Mouse (Mus musculus) stomach, embryonic 14.5 days (tissue): ENCODE measurements around the gene Egfem1. TPM values are rescaled to one million over a fixed set of nuclear protein-coding genes. Genes with fewer than 3 reads are reported as not detected.

Experiments
- ATAC-seq: fragments of 200-750 bp; cut with Nextera tagmentation; 2 replicates; pipeline ENCODE4 v1.8.0; 2017; ENCODE audit warnings: low read depth, moderate TSS enrichment; ENCODE audit not compliant: insufficient number of reproducible peaks, insufficient read depth, low FRiP score
- H3K27ac ChIP-seq: fragments of 300-500 bp; sonication (generic); 2 replicates; pipeline ENCODE4 v1.5.1; 2014; ENCODE audit warnings: mild to moderate bottlenecking, low read length, moderate library complexity, mixed read lengths
- H3K27me3 ChIP-seq: fragments of 300-500 bp; sonication (generic); 2 replicates; pipeline ENCODE4 v1.6.1; 2014; ENCODE audit warnings: low read length, control low read depth, mixed read lengths; ENCODE audit not compliant: control insufficient read depth, insufficient read depth
- H3K36me3 ChIP-seq: fragments of 300-500 bp; sonication (generic); 2 replicates; pipeline ENCODE4 v1.6.1; 2014; ENCODE audit warnings: mild to moderate bottlenecking, control low read depth, low read length, moderate library complexity, mixed read lengths; ENCODE audit not compliant: control insufficient read depth, insufficient read depth
- H3K4me1 ChIP-seq: fragments of 300-500 bp; sonication (generic); 2 replicates; pipeline ENCODE4 v1.6.1; 2014; ENCODE audit warnings: low read length, control low read depth, mixed read lengths; ENCODE audit not compliant: control insufficient read depth, insufficient read depth
- H3K4me2 ChIP-seq: fragments of 300-500 bp; sonication (generic); replicated peaks from 2 replicates; pipeline ENCODE4 v1.6.1; 2014; ENCODE audit warnings: low read depth, low read length, control low read depth
- H3K4me3 ChIP-seq: fragments of 300-500 bp; sonication (generic); 2 replicates; pipeline ENCODE4 v1.5.1; 2014; ENCODE audit warnings: low read depth, low read length, control low read depth
- H3K9ac ChIP-seq: fragments of 300-500 bp; sonication (generic); replicated peaks from 2 replicates; pipeline ENCODE4 v1.6.1; 2014; ENCODE audit warnings: low read depth, mild to moderate bottlenecking, control low read depth, low read length, moderate library complexity, mixed read lengths
- H3K9me3 ChIP-seq: fragments of 300-500 bp; sonication (generic); 2 replicates; pipeline ENCODE4 v1.6.1; 2016; ENCODE audit warnings: low read depth, low read length, control low read depth; ENCODE audit not compliant: control insufficient read depth
- WGBS: fragments of 180-500 bp; shearing (Covaris S2); extraction: QIAGEN DNeasy Blood & Tissue Kit; methylation state at CpG from one replicate; pipeline ENCODE4 v1.1.7; 2014; 5-methylcytosine and 5-hydroxymethylcytosine counted together
- polyA plus RNA-seq: library from polyadenylated mRNA; unstranded; fragments of >200 nt; fragmentation: Nextera tagmentation; extraction: Ambion mirVana; gene quantifications from 2 replicates; pipeline ENCODE4 v1.2.1, GENCODE M21; 2014

The Egfem1 gene
- polyA plus RNA-seq, 1 experiment from 2014 or later = 0.41 TPM

DNA sequence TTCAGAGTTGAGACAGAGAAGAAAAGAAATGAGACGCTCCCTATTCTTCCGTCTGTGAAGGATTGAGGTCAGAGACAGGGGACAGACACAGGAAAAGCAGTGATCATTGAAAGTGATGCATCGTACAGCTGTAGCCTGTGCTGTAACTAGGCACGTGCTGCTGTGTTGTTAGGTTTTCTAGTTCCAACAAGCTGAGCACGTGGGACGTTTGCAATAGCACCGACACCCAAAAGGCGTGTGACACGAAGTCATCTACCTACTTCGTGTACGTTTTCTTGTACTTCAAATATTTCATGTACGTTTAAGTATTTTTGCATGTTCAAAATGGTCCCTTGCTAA, 444.1 kb downstream of the Egfem1 start:
- no peaks in the 10 kb centered on the region for H3K9me3 ChIP-seq
- H3K4me2 ChIP-seq = no peak overlapping the region
- H3K27me3 ChIP-seq = no peaks in the 10 kb centered on the region
- H3K27ac ChIP-seq = no peak overlapping the region
- H3K9ac ChIP-seq = no peak overlapping the region
- ATAC-seq = no peak
- no peaks in the 10 kb centered on the region for H3K36me3 ChIP-seq
- H3K4me1 ChIP-seq = no peaks in the 10 kb centered on the region
- WGBS = 87% methylated on average over 12 of the region's 12 CpGs
- H3K4me3 ChIP-seq = no peak overlapping the region

DNA sequence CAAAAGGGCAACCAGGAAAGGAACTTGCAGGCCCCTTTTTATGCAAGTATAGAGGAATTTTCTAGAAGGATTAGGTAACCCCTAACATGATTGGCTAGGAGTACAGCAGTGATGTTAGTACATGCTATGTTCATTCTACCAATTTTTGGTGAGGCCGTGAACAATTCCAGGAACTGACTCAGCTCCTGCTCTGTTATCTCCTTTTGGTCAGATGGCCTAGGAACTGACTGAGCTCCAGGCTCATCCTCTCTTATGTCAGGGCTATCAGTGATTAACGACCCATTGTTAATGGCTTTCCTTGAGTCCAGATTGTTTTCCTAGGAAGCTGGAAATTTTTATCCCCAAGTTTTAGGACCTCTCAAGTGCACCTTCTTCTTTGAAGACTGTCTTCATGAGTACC, 457.4 kb downstream of the Egfem1 start:
- H3K9ac ChIP-seq = no peak overlapping the region
- H3K4me3 ChIP-seq = no peak overlapping the region
- no peaks in the 10 kb centered on the region for H3K27me3 ChIP-seq
- H3K9me3 ChIP-seq = no peaks in the 10 kb centered on the region
- 49% methylated on average over 2 of the region's 2 CpGs for WGBS
- H3K36me3 ChIP-seq = no peaks in the 10 kb centered on the region
- no peak for ATAC-seq
- H3K4me2 ChIP-seq = no peak overlapping the region
- no peak overlapping the region for H3K27ac ChIP-seq
- H3K4me1 ChIP-seq = no peaks in the 10 kb centered on the region

DNA sequence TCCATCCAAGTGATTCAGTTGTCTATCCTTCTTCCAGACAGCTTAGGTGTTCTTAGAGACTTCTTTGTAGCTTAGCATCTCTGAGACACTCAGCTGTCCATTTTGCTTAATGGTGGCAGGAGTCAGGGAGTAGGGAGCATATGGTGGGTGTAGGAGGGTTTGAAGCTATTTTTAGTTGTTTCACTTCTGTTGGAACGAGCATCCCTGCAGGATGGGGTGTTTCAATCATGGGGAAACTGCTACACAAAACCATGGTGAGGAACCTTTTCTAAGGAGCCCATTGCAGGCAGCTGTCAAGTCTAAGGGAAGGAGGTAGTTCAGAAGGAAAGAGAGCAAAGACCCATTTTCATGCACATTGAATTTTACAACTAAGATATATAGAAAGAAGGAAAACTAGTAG, 458.1 kb downstream of the Egfem1 start:
- no peak overlapping the region for H3K4me2 ChIP-seq
- no peaks in the 10 kb centered on the region for H3K9me3 ChIP-seq
- 44% methylated on average over 1 of the region's 1 CpGs for WGBS
- no peak overlapping the region for H3K9ac ChIP-seq
- H3K4me3 ChIP-seq = no peak overlapping the region
- H3K27ac ChIP-seq = no peak overlapping the region
- no peaks in the 10 kb centered on the region for H3K36me3 ChIP-seq
- ATAC-seq = no peak
- H3K27me3 ChIP-seq = no peaks in the 10 kb centered on the region
- no peaks in the 10 kb centered on the region for H3K4me1 ChIP-seq

DNA sequence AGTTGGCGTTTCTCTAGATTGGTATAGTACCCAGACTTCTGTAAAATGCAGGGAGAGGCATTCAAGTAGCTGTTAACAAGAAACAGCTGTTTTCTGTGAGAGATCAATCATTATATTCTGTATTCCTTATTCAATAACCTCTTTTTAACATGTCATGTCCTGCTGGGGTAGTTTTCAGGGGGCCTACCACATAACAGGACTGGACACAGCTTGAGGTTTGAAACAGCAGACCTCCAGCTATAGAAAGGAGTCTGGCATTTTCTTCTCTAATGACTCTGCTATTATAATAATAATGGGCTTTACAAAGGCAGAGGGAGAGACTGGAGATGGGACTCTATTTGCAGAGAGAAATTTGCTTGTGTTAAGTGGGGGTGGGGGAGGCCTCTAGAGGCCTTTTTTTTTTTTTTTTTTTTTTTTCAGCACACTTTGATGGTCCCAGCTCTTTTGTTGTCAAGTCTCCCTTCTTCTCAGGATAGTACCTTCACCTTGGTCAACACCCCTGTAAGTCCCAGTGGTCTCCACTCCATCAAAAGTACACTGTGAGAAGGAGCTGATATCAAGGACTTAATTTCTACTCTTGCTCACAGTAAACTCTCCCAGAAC, 459.8 kb downstream of the Egfem1 start:
- no peak for ATAC-seq
- 55% methylated on average over 1 of the region's 1 CpGs for WGBS
- H3K27ac ChIP-seq = no peak overlapping the region
- no peak overlapping the region for H3K4me2 ChIP-seq
- H3K36me3 ChIP-seq = no peaks in the 10 kb centered on the region
- H3K27me3 ChIP-seq = no peaks in the 10 kb centered on the region
- H3K4me3 ChIP-seq = no peak overlapping the region
- H3K9me3 ChIP-seq = no peaks in the 10 kb centered on the region
- no peaks in the 10 kb centered on the region for H3K4me1 ChIP-seq
- no peak overlapping the region for H3K9ac ChIP-seq

DNA sequence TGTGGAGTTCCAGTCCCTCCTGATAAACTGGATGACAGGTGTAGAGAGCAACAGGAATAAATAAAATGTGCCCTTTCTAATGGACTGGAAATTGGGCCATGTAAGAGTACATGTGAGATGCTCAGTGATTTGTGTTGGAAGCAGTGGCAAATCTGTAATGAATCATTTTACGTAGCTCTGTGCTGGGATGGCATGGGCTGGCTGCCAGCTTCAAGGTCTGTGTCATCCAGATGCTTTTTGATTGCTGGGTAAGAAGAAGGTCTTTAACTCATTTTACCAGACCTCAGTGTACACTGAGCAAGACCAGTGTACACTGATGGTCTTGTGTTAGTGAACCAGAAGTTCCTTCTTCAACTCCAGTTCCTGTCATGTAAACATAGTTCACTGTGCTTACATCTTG, 462.2 kb downstream of the Egfem1 start:
- Histone ChIP-seq H3K9me3 (no peaks in the 10 kb centered on the region), H3K4me1 (no peaks in the 10 kb centered on the region), H3K9ac (no peak overlapping the region), H3K27me3 (no peaks in the 10 kb centered on the region), H3K27ac (no peak overlapping the region), H3K36me3 (no peaks in the 10 kb centered on the region), H3K4me3 (no peak overlapping the region), H3K4me2 (no peak overlapping the region)
- 60% methylated on average over 1 of the region's 1 CpGs for WGBS
- no peak for ATAC-seq

DNA sequence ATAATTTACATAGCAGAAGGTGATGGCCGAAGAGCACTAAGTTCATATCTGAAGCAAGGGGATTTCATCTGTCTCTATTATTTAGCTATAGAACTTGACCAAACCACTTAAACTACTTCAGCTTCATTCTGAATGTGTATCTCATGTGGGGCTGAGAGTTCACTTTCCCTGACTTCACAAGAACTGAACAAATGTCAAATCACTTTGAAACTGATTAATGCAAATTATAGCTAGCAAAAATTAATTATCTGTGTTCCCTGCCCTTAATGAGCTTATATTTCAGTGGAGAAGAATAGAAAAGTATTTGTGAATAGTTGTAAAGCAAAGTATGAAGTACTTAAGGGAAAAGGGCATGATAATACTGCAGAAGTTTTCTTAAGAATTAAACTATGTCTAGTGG, 481.3 kb downstream of the Egfem1 start:
- no peaks in the 10 kb centered on the region for H3K9me3 ChIP-seq
- H3K9ac ChIP-seq = no peak overlapping the region
- ATAC-seq = no peak
- H3K27me3 ChIP-seq = no peaks in the 10 kb centered on the region
- no peak overlapping the region for H3K27ac ChIP-seq
- no peaks in the 10 kb centered on the region for H3K4me1 ChIP-seq
- H3K36me3 ChIP-seq = no peaks in the 10 kb centered on the region
- H3K4me3 ChIP-seq = no peak overlapping the region
- H3K4me2 ChIP-seq = no peak overlapping the region
- WGBS = 87% methylated on average over 1 of the region's 1 CpGs

DNA sequence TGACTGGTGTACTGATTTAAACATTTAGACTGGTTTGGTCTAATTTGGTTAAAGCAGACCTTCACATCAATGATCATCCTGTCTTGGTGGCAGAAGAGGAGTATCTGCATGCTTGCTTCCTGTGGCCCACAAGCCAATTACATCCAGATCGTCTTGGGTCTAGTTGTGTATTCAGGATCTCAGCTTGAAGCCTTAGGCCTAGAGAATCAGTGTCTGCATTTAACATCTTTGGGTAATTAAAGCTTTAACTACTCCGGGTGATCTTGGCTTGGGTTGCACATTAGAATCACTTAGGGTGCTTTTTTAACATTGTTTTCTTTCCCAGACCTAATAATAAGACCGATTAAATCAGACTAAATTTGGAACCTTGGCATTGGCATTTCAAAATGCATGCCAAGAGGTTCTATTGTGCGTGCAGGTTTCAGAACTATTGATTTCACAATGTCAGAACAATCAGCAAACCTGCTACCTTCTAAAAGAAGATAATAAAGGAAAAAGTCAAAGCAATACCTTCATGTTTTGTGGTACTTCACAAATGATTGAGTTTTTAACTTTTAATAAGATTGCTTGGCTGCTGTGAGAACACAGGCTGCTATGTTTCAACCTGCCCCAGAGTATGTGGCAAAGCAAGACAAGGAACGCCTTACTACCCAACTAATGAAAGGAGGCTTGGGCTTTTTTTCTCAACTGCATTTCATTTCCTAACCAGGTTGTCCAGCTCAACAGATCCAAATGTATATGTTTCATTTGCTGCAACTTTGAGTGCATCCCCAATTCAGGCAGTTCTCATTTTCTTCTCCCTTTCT, 496.4 kb downstream of the Egfem1 start:
- Histone ChIP-seq H3K9ac (no peak overlapping the region), H3K4me3 (no peak overlapping the region), H3K27ac (no peak overlapping the region), H3K4me2 (no peak overlapping the region), H3K27me3 (no peaks in the 10 kb centered on the region), H3K36me3 (no peaks in the 10 kb centered on the region), H3K4me1 (no peaks in the 10 kb centered on the region), H3K9me3 (no peaks in the 10 kb centered on the region)
- whole genome bisulfite sequencing = 81% methylated on average over 5 of the region's 5 CpGs
- ATAC-seq = no peak

DNA sequence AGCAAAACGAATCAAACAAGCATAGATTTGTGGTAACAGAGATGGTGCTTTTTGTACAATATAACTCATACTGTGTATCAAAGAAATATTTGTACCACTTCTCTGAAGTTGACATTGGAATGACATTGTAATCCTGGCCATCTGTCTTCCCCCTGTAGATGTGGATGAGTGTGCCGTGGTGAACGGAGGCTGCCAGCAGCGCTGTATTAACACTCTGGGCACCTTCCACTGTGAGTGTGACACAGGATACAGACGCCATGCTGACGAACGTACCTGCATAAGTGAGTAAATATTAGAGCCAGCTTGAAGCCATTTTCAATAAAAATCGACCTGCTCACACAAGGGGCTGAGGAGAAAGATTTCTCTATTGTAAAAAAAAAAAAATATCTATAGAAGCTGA, 500.9 kb downstream of the Egfem1 start:
- Histone ChIP-seq H3K27me3 (no peaks in the 10 kb centered on the region), H3K9ac (no peak overlapping the region), H3K4me2 (no peak overlapping the region), H3K4me1 (no peaks in the 10 kb centered on the region), H3K27ac (no peak overlapping the region), H3K4me3 (no peak overlapping the region), H3K36me3 (no peaks in the 10 kb centered on the region), H3K9me3 (no peaks in the 10 kb centered on the region)
- 34% methylated on average over 8 of the region's 8 CpGs for WGBS
- no peak for ATAC-seq

DNA sequence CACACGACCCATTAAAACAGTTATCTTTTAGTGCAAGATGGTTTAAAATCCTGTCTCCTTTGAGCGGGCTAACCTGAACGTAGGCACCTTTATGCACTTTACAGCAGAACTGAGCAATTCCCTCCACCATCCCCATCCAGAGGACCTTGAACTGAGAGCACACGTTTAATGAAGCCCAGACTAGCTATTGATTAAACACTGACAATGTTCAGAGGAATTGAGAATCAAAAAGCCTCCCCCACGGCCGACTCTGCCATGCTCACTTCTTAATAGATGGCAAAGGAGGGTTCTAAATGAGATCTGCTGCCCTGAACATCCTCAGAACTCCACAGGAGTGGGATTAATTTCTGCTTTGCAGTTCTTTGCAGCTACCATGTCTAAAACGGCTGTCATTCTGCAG, 520.3 kb downstream of the Egfem1 start:
- Histone ChIP-seq H3K27ac (no peak overlapping the region), H3K9me3 (no peaks in the 10 kb centered on the region), H3K27me3 (no peaks in the 10 kb centered on the region), H3K36me3 (no peaks in the 10 kb centered on the region), H3K4me2 (no peak overlapping the region), H3K4me1 (no peaks in the 10 kb centered on the region), H3K4me3 (no peak overlapping the region), H3K9ac (no peak overlapping the region)
- ATAC-seq = no peak
- 69% methylated on average over 7 of the region's 7 CpGs for WGBS
